Mouse (Mus musculus) heart, adult 8-10 months (tissue): Measurements from ENCODE around the gene Arhgap45. TPM values are rescaled to one million over a fixed set of nuclear protein-coding genes. Genes with fewer than 3 reads are reported as not detected.

Experiments used
- total RNA-seq, 4 experiments: library from RNA; stranded (reverse); gene quantifications; 2 replicates each; pipeline ENCODE4 v1.2.4; 2022

Arhgap45 gene
- total RNA-seq, 4 experiments from 2014 or later, result 2.9 to 5.1 (median 3.4) TPM

Other genes starting within 250 kb of the Arhgap45 start
- 10 to 100 TPM; 20.2 to 23.2 (median 21.5) TPM for gene Rnf126, start 249.7 kb upstream of the Arhgap45 start, total RNA-seq
- 1 to 10 TPM; 2.9 to 5.8 (median 3.6) TPM for gene Fstl3, start 239.4 kb upstream of the Arhgap45 start, total RNA-seq
- gene Prss57, start 225.7 kb upstream of the Arhgap45 start, total RNA-seq, result not detected
- 10 to 100 TPM; 37.8 to 53.8 (median 51.7) TPM for gene Palm, start 223.1 kb upstream of the Arhgap45 start, total RNA-seq
- under 1 TPM in 3 of 4 experiments, not detected in 1; 0.31 to 0.75 (median 0.60) TPM for gene Misp, start 195.7 kb upstream of the Arhgap45 start, total RNA-seq
- gene Ptbp1, start 162.2 kb upstream of the Arhgap45 start, total RNA-seq, result 10 to 100 TPM; 45.4 to 57.7 (median 49.9) TPM
- gene Prtn3, start 142.2 kb upstream of the Arhgap45 start, total RNA-seq, result 1 to 10 TPM in 1 of 4 experiments, not detected in 3; 2.4 TPM
- gene Plppr3, start 142.0 kb upstream of the Arhgap45 start, total RNA-seq, result under 1 TPM in 3 of 4 experiments, not detected in 1; 0.19 to 0.41 (median 0.29) TPM
- gene Elane, start 130.4 kb upstream of the Arhgap45 start, total RNA-seq, result under 1 TPM in 1 of 4 experiments, not detected in 3; 0.57 TPM
- 10 to 100 TPM; 12.7 to 46.8 (median 17.8) TPM for gene Cfd, start 125.8 kb upstream of the Arhgap45 start, total RNA-seq
- gene Med16, start 107.7 kb upstream of the Arhgap45 start, total RNA-seq, result 10 to 100 TPM; 48.5 to 65.2 (median 53.3) TPM
- gene Gm26602, start 105.8 kb upstream of the Arhgap45 start, total RNA-seq, result not detected
- gene Kiss1r, start 99.7 kb upstream of the Arhgap45 start, total RNA-seq, result under 1 TPM; 0.28 to 0.62 (median 0.32) TPM
- gene R3hdm4, start 95.4 kb upstream of the Arhgap45 start, total RNA-seq, result 10 to 100 TPM; 75.2 to 85.9 (median 81.0) TPM
- gene Arid3a, start 89.6 kb upstream of the Arhgap45 start, total RNA-seq, result 1 to 10 TPM; 1.2 to 1.7 (median 1.3) TPM
- gene Wdr18, start 56.5 kb upstream of the Arhgap45 start, total RNA-seq, result 10 to 100 TPM; 28.4 to 36.2 (median 29.6) TPM
- under 1 TPM; 0.37 to 0.85 (median 0.63) TPM for gene Grin3b, start 45.9 kb upstream of the Arhgap45 start, total RNA-seq
- 100 to 1,000 TPM; 116 to 120 (median 117) TPM for gene Tmem259, start 32.3 kb upstream of the Arhgap45 start, total RNA-seq
- 10 to 100 TPM; 27.1 to 35.7 (median 33.3) TPM for gene Cnn2, start 28.1 kb upstream of the Arhgap45 start, total RNA-seq
- 1 to 10 TPM; 7.5 to 8.5 (median 8.0) TPM for gene Abca7, start 20.2 kb upstream of the Arhgap45 start, total RNA-seq
- 100 to 1,000 TPM in 2 of 4 experiments, 10 to 100 TPM in 2; 91.7 to 106 (median 100) TPM for gene Polr2e, start 23.1 kb downstream of the Arhgap45 start, total RNA-seq
- gene Gpx4, start 30.5 kb downstream of the Arhgap45 start, total RNA-seq, result 1,000 to 10,000 TPM; 1,048 to 1,125 (median 1,067) TPM
- gene Sbno2, start 88.9 kb downstream of the Arhgap45 start, total RNA-seq, result 10 to 100 TPM in 3 of 4 experiments, 1 to 10 TPM in 1; 9.5 to 12.0 (median 11.1) TPM
- 100 to 1,000 TPM; 148 to 176 (median 153) TPM for gene Stk11, start 99.2 kb downstream of the Arhgap45 start, total RNA-seq
- 1,000 to 10,000 TPM; 1,050 to 1,135 (median 1,101) TPM for gene Atp5d, start 122.0 kb downstream of the Arhgap45 start, total RNA-seq
- 1 to 10 TPM; 3.8 to 6.1 (median 4.6) TPM for gene Cbarp, start 124.2 kb downstream of the Arhgap45 start, total RNA-seq
- gene Midn, start 131.6 kb downstream of the Arhgap45 start, total RNA-seq, result 100 to 1,000 TPM in 1 of 4 experiments, 10 to 100 TPM in 3; 83.9 to 111 (median 91.0) TPM
- gene Cirbp, start 149.3 kb downstream of the Arhgap45 start, total RNA-seq, result 10 to 100 TPM; 34.7 to 69.7 (median 51.6) TPM
- 1 to 10 TPM; 4.9 to 7.7 (median 5.9) TPM for gene 1600002K03Rik, start 156.3 kb downstream of the Arhgap45 start, total RNA-seq
- gene Efna2, start 162.8 kb downstream of the Arhgap45 start, total RNA-seq, result 1 to 10 TPM in 3 of 4 experiments, under 1 TPM in 1; 0.78 to 1.2 (median 1.1) TPM
- 10 to 100 TPM; 10.5 to 16.3 (median 14.6) TPM for gene Mum1, start 209.8 kb downstream of the Arhgap45 start, total RNA-seq
- 1,000 to 10,000 TPM in 3 of 4 experiments, 100 to 1,000 TPM in 1; 949 to 1,112 (median 1,023) TPM for gene Ndufs7, start 232.5 kb downstream of the Arhgap45 start, total RNA-seq
- gene Gamt, start 244.4 kb downstream of the Arhgap45 start, total RNA-seq, result 10 to 100 TPM; 10.3 to 17.1 (median 14.7) TPM
- gene Dazap1, start 244.8 kb downstream of the Arhgap45 start, total RNA-seq, result 10 to 100 TPM; 49.2 to 62.8 (median 56.5) TPM